Mouse (Mus musculus): ENCODE results near the gene Hpcal1. TPM values are rescaled to one million over a fixed set of nuclear protein-coding genes. Genes with fewer than 3 reads are reported as not detected.

The Hpcal1 gene
- polyA plus RNA-seq, 1 experiment from 2014 or later, result 57.7 TPM

GRCm38 (mm10) chr12:17692356-17692755 lies 1.7 kb downstream of the Hpcal1 start:
- no peak overlapping the region for H3K27ac ChIP-seq (replicated peaks; ENCODE audit: low read depth, low read length)
- 43% methylated on average over 5 of the region's 5 CpGs for WGBS
- H3K9ac ChIP-seq (ENCODE audit: low read depth, low read length), result peak overlapping the region; percentile 81

DNA sequence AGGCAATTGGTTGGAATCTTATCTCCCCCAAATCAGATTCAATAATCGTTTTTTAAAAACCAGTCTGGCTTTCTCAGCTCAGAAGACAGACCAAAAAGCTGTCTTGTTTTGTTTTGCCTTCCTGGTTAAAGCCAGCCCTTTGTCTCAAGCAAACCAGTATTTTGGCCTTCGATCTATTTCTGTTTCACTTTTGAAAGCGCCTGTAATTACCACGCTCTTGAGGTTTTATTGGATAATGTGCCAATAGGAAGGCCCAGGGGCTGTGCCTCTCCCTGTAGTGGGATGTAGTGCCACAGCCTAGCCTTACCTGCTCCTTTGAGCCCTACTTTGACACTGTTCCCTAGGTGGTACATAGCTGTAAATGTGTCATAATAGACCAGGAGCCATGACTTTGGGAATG lies 2.3 kb downstream of the Hpcal1 start:
- no peak overlapping the region for H3K27ac ChIP-seq (replicated peaks; ENCODE audit: low read depth, low read length)
- H3K4me1 ChIP-seq (ENCODE audit: control insufficient read depth, insufficient read depth, low read length), result peaks cover 34% of the 10 kb centered on the region
- DNase-seq (ENCODE audit: low spot score) (no peak), ATAC-seq (ENCODE audit: low read depth) (no peak)
- 0 out of 2 replicates have a peak overlapping the region, but pooled peaks have one; percentile 81 for H3K9ac ChIP-seq (ENCODE audit: low read depth, low read length)
- H3K4me3 ChIP-seq (ENCODE audit: low read depth, low read length), result peak overlapping the region; percentile 82; the same call in 1 of the 2 replicates
- H3K9me3 ChIP-seq (ENCODE audit: control insufficient read depth, low read length), result no peaks in the 10 kb centered on the region
- H3K27me3 ChIP-seq (replicated peaks; ENCODE audit: control insufficient read depth, insufficient read depth, low read length), result no peaks in the 10 kb centered on the region
- 61% methylated on average over 4 of the region's 4 CpGs for WGBS
- H3K4me2 ChIP-seq (ENCODE audit: low read depth, low read length), result peak overlapping the region; percentile 94
- no peaks in the 10 kb centered on the region for H3K36me3 ChIP-seq (ENCODE audit: control insufficient read depth, insufficient read depth, low read length)

More at GRCm38 (mm10) chr12:17692356-17692755, 1.7 kb downstream of the Hpcal1 start:
- Histone ChIP-seq H3K9me3 (ENCODE audit: control insufficient read depth, low read length) (no peaks in the 10 kb centered on the region), H3K4me1 (ENCODE audit: control insufficient read depth, insufficient read depth, low read length) (peaks cover 34% of the 10 kb centered on the region), H3K36me3 (ENCODE audit: control insufficient read depth, insufficient read depth, low read length) (no peaks in the 10 kb centered on the region), H3K27me3 (replicated peaks; ENCODE audit: control insufficient read depth, insufficient read depth, low read length) (no peaks in the 10 kb centered on the region), H3K4me2 (ENCODE audit: low read depth, low read length) (peak overlapping the region; percentile 94), H3K4me3 (ENCODE audit: low read depth, low read length) (peak overlapping the region; percentile 82)
- DNase-seq (ENCODE audit: low spot score) (no peak), ATAC-seq (ENCODE audit: low read depth) (no peak)

DNA sequence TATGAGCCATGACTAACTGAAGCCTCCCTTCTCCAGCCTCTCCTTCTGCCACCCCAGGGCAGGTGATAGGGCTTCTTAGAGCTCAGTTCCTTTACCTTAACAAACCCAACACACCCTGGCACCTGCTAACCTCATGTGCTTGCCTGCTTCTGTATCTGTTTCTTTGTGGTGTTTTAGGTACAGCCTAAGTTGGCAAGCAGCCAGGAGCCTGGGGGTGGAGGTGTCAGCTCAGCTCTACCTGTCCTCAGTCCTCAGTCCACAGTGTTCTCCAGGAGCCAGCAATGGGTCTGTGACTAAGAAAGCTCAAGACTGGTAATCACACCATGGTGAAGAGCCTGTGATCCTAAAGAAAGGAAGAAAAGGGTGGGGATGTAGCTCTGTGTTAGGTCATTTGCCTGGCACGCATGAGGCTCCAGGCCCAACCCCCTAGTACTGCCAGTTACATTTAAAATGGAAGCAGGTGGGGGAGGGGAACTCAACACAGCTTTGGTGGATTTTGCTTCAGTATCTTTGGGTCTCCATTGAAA lies 4.0 kb downstream of the Hpcal1 start:
- peak; percentile 40 for DNase-seq (ENCODE audit: low spot score)
- Histone ChIP-seq H3K27me3 (replicated peaks; ENCODE audit: control insufficient read depth, insufficient read depth, low read length) (no peaks in the 10 kb centered on the region), H3K4me2 (ENCODE audit: low read depth, low read length) (no peak overlapping the region), H3K36me3 (ENCODE audit: control insufficient read depth, insufficient read depth, low read length) (no peaks in the 10 kb centered on the region), H3K9ac (ENCODE audit: low read depth, low read length) (no peak overlapping the region), H3K27ac (replicated peaks; ENCODE audit: low read depth, low read length) (no peak overlapping the region), H3K4me1 (ENCODE audit: control insufficient read depth, insufficient read depth, low read length) (peaks cover 43% of the 10 kb centered on the region), H3K4me3 (ENCODE audit: low read depth, low read length) (no peak overlapping the region), H3K9me3 (ENCODE audit: control insufficient read depth, low read length) (no peaks in the 10 kb centered on the region)
- 85% methylated on average over 1 of the region's 1 CpGs for WGBS
- ATAC-seq (ENCODE audit: low read depth), result no peak

- ATAC-seq (ENCODE audit: low read depth), result no peak
- Histone ChIP-seq H3K27ac (replicated peaks; ENCODE audit: low read depth, low read length) (no peak overlapping the region), H3K9me3 (ENCODE audit: control insufficient read depth, low read length) (no peaks in the 10 kb centered on the region), H3K4me2 (ENCODE audit: low read depth, low read length) (no peak overlapping the region), H3K4me3 (ENCODE audit: low read depth, low read length) (no peak overlapping the region), H3K9ac (ENCODE audit: low read depth, low read length) (no peak overlapping the region), H3K4me1 (ENCODE audit: control insufficient read depth, insufficient read depth, low read length) (peaks cover 50% of the 10 kb centered on the region), H3K27me3 (replicated peaks; ENCODE audit: control insufficient read depth, insufficient read depth, low read length) (no peaks in the 10 kb centered on the region), H3K36me3 (ENCODE audit: control insufficient read depth, insufficient read depth, low read length) (no peaks in the 10 kb centered on the region)
- 94% methylated on average over 7 of the region's 7 CpGs for WGBS
- no peak for DNase-seq (ENCODE audit: low spot score)
Observed at GRCm38 (mm10) chr12:17696395-17696794, 5.7 kb downstream of the Hpcal1 start.

- Histone ChIP-seq H3K4me1 (ENCODE audit: control insufficient read depth, insufficient read depth, low read length) (peaks cover 30% of the 10 kb centered on the region), H3K9ac (ENCODE audit: low read depth, low read length) (no peak overlapping the region), H3K4me2 (ENCODE audit: low read depth, low read length) (no peak overlapping the region), H3K4me3 (ENCODE audit: low read depth, low read length) (no peak overlapping the region), H3K27ac (replicated peaks; ENCODE audit: low read depth, low read length) (no peak overlapping the region), H3K36me3 (ENCODE audit: control insufficient read depth, insufficient read depth, low read length) (no peaks in the 10 kb centered on the region), H3K9me3 (ENCODE audit: control insufficient read depth, low read length) (no peaks in the 10 kb centered on the region), H3K27me3 (replicated peaks; ENCODE audit: control insufficient read depth, insufficient read depth, low read length) (no peaks in the 10 kb centered on the region)
- no peak for ATAC-seq (ENCODE audit: low read depth)
- no peak for DNase-seq (ENCODE audit: low spot score)
- 43% methylated on average over 4 of the region's 4 CpGs for WGBS
Observed at GRCm38 (mm10) chr12:17698934-17699333, 8.3 kb downstream of the Hpcal1 start.

- Histone ChIP-seq H3K4me3 (ENCODE audit: low read depth, low read length) (no peak overlapping the region), H3K36me3 (ENCODE audit: control insufficient read depth, insufficient read depth, low read length) (no peaks in the 10 kb centered on the region), H3K27me3 (replicated peaks; ENCODE audit: control insufficient read depth, insufficient read depth, low read length) (no peaks in the 10 kb centered on the region), H3K4me1 (ENCODE audit: control insufficient read depth, insufficient read depth, low read length) (peaks cover 24% of the 10 kb centered on the region), H3K4me2 (ENCODE audit: low read depth, low read length) (no peak overlapping the region), H3K9ac (ENCODE audit: low read depth, low read length) (no peak overlapping the region), H3K9me3 (ENCODE audit: control insufficient read depth, low read length) (no peaks in the 10 kb centered on the region), H3K27ac (replicated peaks; ENCODE audit: low read depth, low read length) (no peak overlapping the region; the same call in 1 of the 2 replicates)
- ATAC-seq (ENCODE audit: low read depth) (0 out of 2 replicates have a peak, but pooled peaks have one; percentile 24), DNase-seq (ENCODE audit: low spot score) (no peak)
- WGBS, result 79% methylated on average over 1 of the region's 1 CpGs
Observed at GRCm38 (mm10) chr12:17699480-17699879, 8.8 kb downstream of the Hpcal1 start.

- Histone ChIP-seq H3K4me2 (ENCODE audit: low read depth, low read length) (no peak overlapping the region), H3K36me3 (ENCODE audit: control insufficient read depth, insufficient read depth, low read length) (no peaks in the 10 kb centered on the region), H3K9me3 (ENCODE audit: control insufficient read depth, low read length) (no peaks in the 10 kb centered on the region), H3K9ac (ENCODE audit: low read depth, low read length) (no peak overlapping the region), H3K27me3 (replicated peaks; ENCODE audit: control insufficient read depth, insufficient read depth, low read length) (no peaks in the 10 kb centered on the region), H3K4me1 (ENCODE audit: control insufficient read depth, insufficient read depth, low read length) (peaks cover 16% of the 10 kb centered on the region), H3K27ac (replicated peaks; ENCODE audit: low read depth, low read length) (no peak overlapping the region), H3K4me3 (ENCODE audit: low read depth, low read length) (no peak overlapping the region)
- DNase-seq (ENCODE audit: low spot score) (no peak), ATAC-seq (ENCODE audit: low read depth) (no peak)
- WGBS, result 72% methylated on average over 5 of the region's 5 CpGs
Observed at GRCm38 (mm10) chr12:17701131-17701720, 10.6 kb downstream of the Hpcal1 start.

GRCm38 (mm10) chr12:17701795-17702194 lies 11.1 kb downstream of the Hpcal1 start:
- Histone ChIP-seq H3K4me3 (ENCODE audit: low read depth, low read length) (no peak overlapping the region), H3K4me1 (ENCODE audit: control insufficient read depth, insufficient read depth, low read length) (peaks cover 16% of the 10 kb centered on the region), H3K9ac (ENCODE audit: low read depth, low read length) (no peak overlapping the region), H3K27ac (replicated peaks; ENCODE audit: low read depth, low read length) (no peak overlapping the region), H3K36me3 (ENCODE audit: control insufficient read depth, insufficient read depth, low read length) (no peaks in the 10 kb centered on the region), H3K9me3 (ENCODE audit: control insufficient read depth, low read length) (no peaks in the 10 kb centered on the region), H3K27me3 (replicated peaks; ENCODE audit: control insufficient read depth, insufficient read depth, low read length) (no peaks in the 10 kb centered on the region), H3K4me2 (ENCODE audit: low read depth, low read length) (no peak overlapping the region)
- DNase-seq (ENCODE audit: low spot score), result no peak
- no peak for ATAC-seq (ENCODE audit: low read depth)
- WGBS, result 68% methylated on average over 2 of the region's 2 CpGs

All from embryonic facial prominence, embryonic 14.5 days (tissue).